Mouse (Mus musculus): ENCODE measurements around the gene Fibcd1. TPM values are rescaled to one million over a fixed set of nuclear protein-coding genes. Genes with fewer than 3 reads are reported as not detected.

The Fibcd1 gene
- polyA plus RNA-seq, 1 experiment from 2014 or later = 0.03 TPM

GRCm38 (mm10) chr2:31865794-31866193 is 20.0 kb upstream of the Fibcd1 start:
- ATAC-seq (ENCODE audit: insufficient number of reproducible peaks, low FRiP score, low TSS enrichment, low read depth) = no peak
- H3K27me3 ChIP-seq (ENCODE audit: control insufficient read depth, insufficient read depth, low read length) = no peaks in the 10 kb centered on the region

GRCm38 (mm10) chr2:31865322-31865721 is 19.5 kb upstream of the Fibcd1 start:
- Histone ChIP-seq H3K4me3 (ENCODE audit: low read depth, low read length) (no peak overlapping the region), H3K27ac (replicated peaks; ENCODE audit: low read depth, low read length) (no peak overlapping the region), H3K4me2 (ENCODE audit: low read depth, severe bottlenecking) (no peak overlapping the region), H3K9ac (ENCODE audit: low read length) (peak overlapping the region; percentile 22; the same call in 1 of the 2 replicates), H3K27me3 (ENCODE audit: control insufficient read depth, insufficient read depth, low read length) (no peaks in the 10 kb centered on the region), H3K9me3 (ENCODE audit: control insufficient read depth, low read length) (no peaks in the 10 kb centered on the region), H3K36me3 (ENCODE audit: control insufficient read depth, insufficient read depth, low read length) (no peaks in the 10 kb centered on the region), H3K4me1 (ENCODE audit: control insufficient read depth, insufficient read depth, low read length) (peaks cover 3% of the 10 kb centered on the region; the same call in 1 of the 2 replicates)
- 64% methylated on average over 4 of the region's 4 CpGs for WGBS
- DNase-seq (ENCODE audit: low spot score) (no peak), ATAC-seq (ENCODE audit: insufficient number of reproducible peaks, low FRiP score, low TSS enrichment, low read depth) (no peak)

More at GRCm38 (mm10) chr2:31865794-31866193, 20.0 kb upstream of the Fibcd1 start:
- H3K36me3 ChIP-seq (ENCODE audit: control insufficient read depth, insufficient read depth, low read length) = no peaks in the 10 kb centered on the region
- H3K9ac ChIP-seq (ENCODE audit: low read length) = peak overlapping the region; percentile 22; the same call in 1 of the 2 replicates
- H3K4me3 ChIP-seq (ENCODE audit: low read depth, low read length) = no peak overlapping the region
- H3K27ac ChIP-seq (replicated peaks; ENCODE audit: low read depth, low read length) = no peak overlapping the region
- H3K4me2 ChIP-seq (ENCODE audit: low read depth, severe bottlenecking) = no peak overlapping the region
- H3K4me1 ChIP-seq (ENCODE audit: control insufficient read depth, insufficient read depth, low read length) = peaks cover 3% of the 10 kb centered on the region; the same call in 1 of the 2 replicates
- H3K9me3 ChIP-seq (ENCODE audit: control insufficient read depth, low read length) = no peaks in the 10 kb centered on the region
- 20% methylated on average over 2 of the region's 2 CpGs for WGBS
- no peak for DNase-seq (ENCODE audit: low spot score)

GRCm38 (mm10) chr2:31864891-31865290 is 19.1 kb upstream of the Fibcd1 start:
- Histone ChIP-seq H3K4me1 (ENCODE audit: control insufficient read depth, insufficient read depth, low read length) (peaks cover 7% of the 10 kb centered on the region), H3K9me3 (ENCODE audit: control insufficient read depth, low read length) (no peaks in the 10 kb centered on the region), H3K4me3 (ENCODE audit: low read depth, low read length) (no peak overlapping the region), H3K4me2 (ENCODE audit: low read depth, severe bottlenecking) (no peak overlapping the region), H3K9ac (ENCODE audit: low read length) (no peak overlapping the region), H3K27ac (replicated peaks; ENCODE audit: low read depth, low read length) (no peak overlapping the region), H3K27me3 (ENCODE audit: control insufficient read depth, insufficient read depth, low read length) (no peaks in the 10 kb centered on the region), H3K36me3 (ENCODE audit: control insufficient read depth, insufficient read depth, low read length) (no peaks in the 10 kb centered on the region)
- WGBS = 90% methylated on average over 9 of the region's 9 CpGs
- DNase-seq (ENCODE audit: low spot score) (no peak), ATAC-seq (ENCODE audit: insufficient number of reproducible peaks, low FRiP score, low TSS enrichment, low read depth) (no peak)

- WGBS = 82% methylated on average over 1 of the region's 1 CpGs
Observed at GRCm38 (mm10) chr2:31863766-31864165, 18.0 kb upstream of the Fibcd1 start.

GRCm38 (mm10) chr2:31862919-31863318 is 17.1 kb upstream of the Fibcd1 start:
- no peak overlapping the region for H3K27ac ChIP-seq (replicated peaks; ENCODE audit: low read depth, low read length)
- ATAC-seq (ENCODE audit: insufficient number of reproducible peaks, low FRiP score, low TSS enrichment, low read depth) (no peak), DNase-seq (ENCODE audit: low spot score) (no peak)
- no peaks in the 10 kb centered on the region for H3K27me3 ChIP-seq (ENCODE audit: control insufficient read depth, insufficient read depth, low read length)
- no peaks in the 10 kb centered on the region for H3K36me3 ChIP-seq (ENCODE audit: control insufficient read depth, insufficient read depth, low read length)
- H3K9ac ChIP-seq (ENCODE audit: low read length) = no peak overlapping the region
- peaks cover 25% of the 10 kb centered on the region for H3K4me1 ChIP-seq (ENCODE audit: control insufficient read depth, insufficient read depth, low read length)
- H3K4me3 ChIP-seq (ENCODE audit: low read depth, low read length) = no peak overlapping the region
- H3K9me3 ChIP-seq (ENCODE audit: control insufficient read depth, low read length) = no peaks in the 10 kb centered on the region
- 67% methylated on average over 1 of the region's 1 CpGs for WGBS
- no peak overlapping the region for H3K4me2 ChIP-seq (ENCODE audit: low read depth, severe bottlenecking)

More at GRCm38 (mm10) chr2:31863766-31864165, 18.0 kb upstream of the Fibcd1 start:
- H3K27ac ChIP-seq (replicated peaks; ENCODE audit: low read depth, low read length) = no peak overlapping the region
- no peak overlapping the region for H3K4me2 ChIP-seq (ENCODE audit: low read depth, severe bottlenecking)
- H3K9me3 ChIP-seq (ENCODE audit: control insufficient read depth, low read length) = no peaks in the 10 kb centered on the region
- no peaks in the 10 kb centered on the region for H3K36me3 ChIP-seq (ENCODE audit: control insufficient read depth, insufficient read depth, low read length)
- ATAC-seq (ENCODE audit: insufficient number of reproducible peaks, low FRiP score, low TSS enrichment, low read depth) (no peak), DNase-seq (ENCODE audit: low spot score) (no peak)
- peaks cover 18% of the 10 kb centered on the region for H3K4me1 ChIP-seq (ENCODE audit: control insufficient read depth, insufficient read depth, low read length)
- no peaks in the 10 kb centered on the region for H3K27me3 ChIP-seq (ENCODE audit: control insufficient read depth, insufficient read depth, low read length)
- no peak overlapping the region for H3K4me3 ChIP-seq (ENCODE audit: low read depth, low read length)
- no peak overlapping the region for H3K9ac ChIP-seq (ENCODE audit: low read length)

GRCm38 (mm10) chr2:31858500-31858899 is 12.7 kb upstream of the Fibcd1 start:
- peaks cover 25% of the 10 kb centered on the region for H3K4me1 ChIP-seq (ENCODE audit: control insufficient read depth, insufficient read depth, low read length)
- H3K27ac ChIP-seq (replicated peaks; ENCODE audit: low read depth, low read length) = no peak overlapping the region
- DNase-seq (ENCODE audit: low spot score) = no peak
- no peak overlapping the region for H3K9ac ChIP-seq (ENCODE audit: low read length)
- H3K27me3 ChIP-seq (ENCODE audit: control insufficient read depth, insufficient read depth, low read length) = no peaks in the 10 kb centered on the region
- no peaks in the 10 kb centered on the region for H3K9me3 ChIP-seq (ENCODE audit: control insufficient read depth, low read length)
- H3K4me2 ChIP-seq (ENCODE audit: low read depth, severe bottlenecking) = no peak overlapping the region
- WGBS = 18% methylated on average over 12 of the region's 12 CpGs
- ATAC-seq (ENCODE audit: insufficient number of reproducible peaks, low FRiP score, low TSS enrichment, low read depth) = no peak
- no peak overlapping the region for H3K4me3 ChIP-seq (ENCODE audit: low read depth, low read length)
- no peaks in the 10 kb centered on the region for H3K36me3 ChIP-seq (ENCODE audit: control insufficient read depth, insufficient read depth, low read length)

GRCm38 (mm10) chr2:31857180-31857579 is 11.4 kb upstream of the Fibcd1 start:
- Histone ChIP-seq H3K27me3 (ENCODE audit: control insufficient read depth, insufficient read depth, low read length) (no peaks in the 10 kb centered on the region), H3K36me3 (ENCODE audit: control insufficient read depth, insufficient read depth, low read length) (no peaks in the 10 kb centered on the region), H3K27ac (replicated peaks; ENCODE audit: low read depth, low read length) (no peak overlapping the region), H3K9me3 (ENCODE audit: control insufficient read depth, low read length) (no peaks in the 10 kb centered on the region), H3K9ac (ENCODE audit: low read length) (no peak overlapping the region), H3K4me2 (ENCODE audit: low read depth, severe bottlenecking) (no peak overlapping the region), H3K4me3 (ENCODE audit: low read depth, low read length) (no peak overlapping the region), H3K4me1 (ENCODE audit: control insufficient read depth, insufficient read depth, low read length) (peaks cover 25% of the 10 kb centered on the region)
- no peak for DNase-seq (ENCODE audit: low spot score)
- WGBS = 75% methylated on average over 6 of the region's 6 CpGs
- ATAC-seq (ENCODE audit: insufficient number of reproducible peaks, low FRiP score, low TSS enrichment, low read depth) = no peak

- Histone ChIP-seq H3K27ac (replicated peaks; ENCODE audit: low read depth, low read length) (no peak overlapping the region), H3K4me3 (ENCODE audit: low read depth, low read length) (no peak overlapping the region), H3K4me1 (ENCODE audit: control insufficient read depth, insufficient read depth, low read length) (peaks cover 25% of the 10 kb centered on the region), H3K9me3 (ENCODE audit: control insufficient read depth, low read length) (no peaks in the 10 kb centered on the region), H3K27me3 (ENCODE audit: control insufficient read depth, insufficient read depth, low read length) (no peaks in the 10 kb centered on the region), H3K36me3 (ENCODE audit: control insufficient read depth, insufficient read depth, low read length) (no peaks in the 10 kb centered on the region), H3K4me2 (ENCODE audit: low read depth, severe bottlenecking) (no peak overlapping the region), H3K9ac (ENCODE audit: low read length) (no peak overlapping the region)
- WGBS = 78% methylated on average over 8 of the region's 8 CpGs
- ATAC-seq (ENCODE audit: insufficient number of reproducible peaks, low FRiP score, low TSS enrichment, low read depth) (no peak), DNase-seq (ENCODE audit: low spot score) (no peak)
Observed at GRCm38 (mm10) chr2:31855991-31856390, 10.2 kb upstream of the Fibcd1 start.

- H3K4me3 ChIP-seq (ENCODE audit: low read depth, low read length) = no peak overlapping the region
- H3K9ac ChIP-seq (ENCODE audit: low read length) = no peak overlapping the region
- H3K27ac ChIP-seq (replicated peaks; ENCODE audit: low read depth, low read length) = no peak overlapping the region
- WGBS = 39% methylated on average over 12 of the region's 12 CpGs
- no peak overlapping the region for H3K4me2 ChIP-seq (ENCODE audit: low read depth, severe bottlenecking)
- peaks cover 20% of the 10 kb centered on the region for H3K4me1 ChIP-seq (ENCODE audit: control insufficient read depth, insufficient read depth, low read length)
- H3K36me3 ChIP-seq (ENCODE audit: control insufficient read depth, insufficient read depth, low read length) = no peaks in the 10 kb centered on the region
- no peaks in the 10 kb centered on the region for H3K9me3 ChIP-seq (ENCODE audit: control insufficient read depth, low read length)
- H3K27me3 ChIP-seq (ENCODE audit: control insufficient read depth, insufficient read depth, low read length) = peaks cover 25% of the 10 kb centered on the region
- ATAC-seq (ENCODE audit: insufficient number of reproducible peaks, low FRiP score, low TSS enrichment, low read depth) (no peak), DNase-seq (ENCODE audit: low spot score) (no peak)
Observed at GRCm38 (mm10) chr2:31850141-31850540, 4.3 kb upstream of the Fibcd1 start.
